Mouse (Mus musculus) liver, adult (tissue): ENCODE measurements around the gene Ski.

Experiments used
- GATA4 ChIP-seq: IDR thresholded peaks from 2 replicates; pipeline ENCODE4 v1.6.1; 2014; ENCODE audit warnings: mild to moderate bottlenecking, low read length; ENCODE audit not compliant: insufficient replicate concordance

The Ski gene

GRCm38 (mm10) chr4:155222552-155222840, at the start of gene Ski:
Ski (minus strand) TSS chr4:155222592.
- TF ChIP-seq GATA4 = no peak

DNA sequence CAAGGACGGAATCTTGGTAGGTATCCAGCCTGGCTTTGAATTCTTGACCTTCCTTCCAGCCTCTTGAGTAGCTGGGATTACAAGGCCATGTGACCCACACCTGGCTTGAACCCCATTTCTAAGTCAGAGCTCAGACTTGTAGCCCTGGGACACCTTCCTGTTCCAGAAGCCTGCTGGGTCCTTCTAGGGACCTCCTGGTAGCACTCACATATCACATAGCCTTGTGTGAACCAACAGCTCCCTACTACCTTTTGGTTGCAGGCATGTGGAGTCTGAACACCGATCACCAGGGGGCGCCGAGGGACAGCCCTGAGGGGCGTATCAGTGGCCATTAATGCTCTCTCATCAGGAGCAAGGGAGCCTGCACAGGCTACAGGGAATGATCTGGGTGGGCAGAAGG, 46.0 kb upstream of the Ski start:
- no peak for TF ChIP-seq GATA4

- TF ChIP-seq GATA4 = no peak
These were observed 45.3 kb upstream of the Ski start for GRCm38 (mm10) chr4:155267639-155268175.

DNA sequence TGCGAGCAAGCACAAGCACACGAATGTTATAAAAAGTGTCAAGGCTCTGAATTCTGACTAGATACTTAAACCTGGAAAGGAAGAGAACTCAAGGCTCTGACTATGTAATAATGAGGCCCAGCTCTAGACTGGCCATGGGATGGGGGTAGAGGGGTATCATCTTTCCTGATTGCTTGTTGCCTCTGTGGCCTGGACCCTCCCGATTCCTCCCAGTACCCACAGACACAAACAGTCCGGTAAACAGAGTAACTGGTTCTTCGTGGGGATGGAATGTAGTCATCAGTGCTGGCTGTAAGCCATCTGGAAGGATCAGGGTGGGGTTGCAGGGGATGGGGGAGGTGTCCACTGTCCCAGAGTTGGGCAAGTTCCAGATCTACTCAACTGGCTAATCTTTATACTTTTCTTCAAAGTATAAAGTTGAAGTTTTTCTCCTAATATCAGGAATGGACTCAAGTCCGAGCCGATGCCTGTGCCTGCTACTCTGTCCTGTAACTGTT, 44.7 kb upstream of the Ski start:
- TF ChIP-seq GATA4 = no peak

DNA sequence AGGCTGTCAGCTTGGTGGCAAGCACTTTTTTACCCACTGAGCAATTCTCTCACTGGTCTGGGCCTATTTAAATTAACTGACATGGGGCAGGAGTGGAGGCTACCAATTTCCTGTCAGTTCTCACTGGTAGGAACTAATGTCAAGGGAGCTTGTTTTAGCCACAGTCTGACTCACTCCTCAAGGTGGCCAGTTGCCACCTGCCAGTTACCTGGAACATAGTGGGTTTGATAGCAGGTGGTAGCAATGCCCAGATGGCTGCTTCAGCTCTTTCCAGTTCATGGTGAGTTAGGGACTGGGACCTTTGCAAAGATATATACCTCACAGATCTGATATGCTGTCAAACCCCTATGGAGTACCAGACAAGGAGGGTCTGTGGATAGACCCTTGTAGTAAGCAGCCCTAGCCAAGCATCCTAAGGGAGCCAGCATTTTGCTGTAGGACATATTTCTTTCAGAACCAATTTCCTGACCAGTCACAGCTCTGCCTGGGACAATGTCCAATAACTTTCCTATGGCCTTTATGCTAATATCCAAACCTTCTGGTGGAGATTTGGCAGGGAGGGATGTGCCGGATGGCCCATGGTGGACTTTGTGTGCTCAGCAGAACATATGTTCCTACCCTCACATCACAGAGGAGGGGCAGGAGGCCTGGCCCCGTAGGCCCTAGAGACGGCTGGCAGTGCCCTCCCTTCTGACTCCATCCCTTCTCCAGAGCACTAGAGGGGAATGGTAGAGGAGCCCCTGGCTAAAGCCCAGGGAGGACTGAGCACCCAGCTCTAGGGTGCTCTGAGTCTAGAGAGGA, 42.3 kb upstream of the Ski start:
- TF ChIP-seq GATA4 = no peak

DNA sequence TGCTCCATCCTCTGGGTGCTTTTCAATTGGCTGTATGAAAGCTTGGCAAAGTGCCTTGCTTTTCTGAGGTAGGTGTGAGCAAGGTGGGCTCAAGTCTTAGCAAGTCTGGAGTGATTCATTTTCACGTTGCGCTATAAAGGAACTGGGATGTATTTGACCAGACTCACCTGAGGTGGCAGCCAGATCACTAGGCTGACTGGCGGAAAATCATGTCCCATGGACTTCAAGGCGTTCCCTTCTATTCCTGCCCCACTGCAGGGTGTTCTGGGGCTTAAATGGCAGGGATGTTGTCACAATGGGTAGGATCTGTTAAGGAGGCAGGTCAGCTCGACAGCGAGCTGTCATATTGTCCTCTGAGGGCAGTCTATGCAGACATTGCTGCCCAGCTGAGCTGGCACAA, 29.9 kb upstream of the Ski start:
- TF ChIP-seq GATA4 = no peak

- TF ChIP-seq GATA4 = no peak
These were observed 28.8 kb upstream of the Ski start for GRCm38 (mm10) chr4:155251147-155251546.

GRCm38 (mm10) chr4:155250361-155251117, 28.1 kb upstream of the Ski start:
- TF ChIP-seq GATA4 = no peak

- no peak for TF ChIP-seq GATA4
These were observed 27.4 kb upstream of the Ski start, which contains the start of gene Faap20 for GRCm38 (mm10) chr4:155249648-155250351. Faap20 (plus strand) TSS chr4:155249802.

- TF ChIP-seq GATA4 = no peak
These were observed 26.9 kb upstream of the Ski start for GRCm38 (mm10) chr4:155249257-155249647.

GRCm38 (mm10) chr4:155246691-155247105, 24.3 kb upstream of the Ski start:
- TF ChIP-seq GATA4 = no peak

DNA sequence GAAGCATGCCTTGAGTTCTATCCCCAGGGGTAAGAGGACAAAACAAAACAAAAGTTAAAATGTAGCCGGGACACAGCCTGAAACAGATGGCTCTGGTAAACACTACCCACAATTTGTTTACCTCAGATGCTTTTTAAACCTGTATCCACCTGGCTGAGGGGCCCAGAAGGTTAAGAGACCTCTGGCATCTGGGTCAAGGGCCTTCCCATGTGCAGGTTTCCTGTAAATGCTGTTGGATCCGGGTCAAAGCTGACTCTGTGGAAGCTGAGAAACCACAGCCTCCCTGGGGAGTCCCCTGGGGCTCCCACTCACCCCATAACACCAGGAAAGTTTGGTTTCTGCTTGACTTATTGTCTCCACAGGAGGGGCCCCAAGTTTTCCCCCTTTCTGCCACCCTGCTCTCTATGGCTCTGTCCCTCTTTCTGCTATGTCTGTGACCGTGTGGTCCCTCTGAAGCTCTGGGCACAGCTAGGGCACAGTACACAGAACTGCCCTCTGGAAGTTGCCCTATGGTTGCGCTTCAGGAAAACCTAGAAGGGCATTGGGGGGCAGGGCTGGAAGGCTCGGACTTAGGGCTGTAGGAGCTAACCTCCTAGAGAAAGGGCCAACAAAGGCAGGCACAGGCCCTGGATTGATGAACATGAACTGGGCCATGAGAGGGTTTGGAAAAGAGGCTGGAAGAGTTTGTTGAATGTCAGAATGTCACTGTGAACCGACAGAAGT, 23.5 kb upstream of the Ski start:
- no peak for TF ChIP-seq GATA4

DNA sequence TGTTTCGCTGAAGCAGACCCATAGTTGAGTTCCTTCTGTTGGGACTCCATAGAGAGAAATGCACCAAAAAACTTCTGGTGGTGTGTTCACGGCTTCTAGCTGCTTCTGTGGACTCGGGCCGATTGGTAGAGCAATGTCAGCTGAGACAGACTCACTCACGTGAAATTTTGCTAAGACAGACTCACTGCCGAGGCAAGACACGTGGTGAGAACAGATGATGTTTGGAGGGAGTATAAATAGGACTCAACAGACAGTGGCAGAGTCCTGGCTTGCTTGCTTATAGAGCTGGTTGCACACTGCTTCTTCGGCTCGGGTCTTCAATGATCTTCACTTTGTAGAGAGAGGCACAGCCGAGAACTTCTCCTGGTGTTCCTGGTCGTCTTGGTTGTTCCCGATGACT, 20.8 kb upstream of the Ski start:
- no peak for TF ChIP-seq GATA4

- no peak for TF ChIP-seq GATA4
These were observed 19.9 kb upstream of the Ski start for GRCm38 (mm10) chr4:155242292-155242691.

- TF ChIP-seq GATA4 = no peak
These were observed 19.4 kb upstream of the Ski start for GRCm38 (mm10) chr4:155241789-155242188.
